Mouse (Mus musculus): ENCODE measurements around the gene Pgm3. TPM values are rescaled to one million over a fixed set of nuclear protein-coding genes. Genes with fewer than 3 reads are reported as not detected.
A peak's percentile ranks its signal among the peaks of the same experiment; 100 is the strongest.
"Not testable (repeated sequence)": the region's sequence is repeated elsewhere in the genome, so short reads cannot be mapped to it uniquely, and the experiment has no call there.

The Pgm3 gene
- polyA plus RNA-seq, 1 experiment from 2014 or later = 84.4 TPM

DNA sequence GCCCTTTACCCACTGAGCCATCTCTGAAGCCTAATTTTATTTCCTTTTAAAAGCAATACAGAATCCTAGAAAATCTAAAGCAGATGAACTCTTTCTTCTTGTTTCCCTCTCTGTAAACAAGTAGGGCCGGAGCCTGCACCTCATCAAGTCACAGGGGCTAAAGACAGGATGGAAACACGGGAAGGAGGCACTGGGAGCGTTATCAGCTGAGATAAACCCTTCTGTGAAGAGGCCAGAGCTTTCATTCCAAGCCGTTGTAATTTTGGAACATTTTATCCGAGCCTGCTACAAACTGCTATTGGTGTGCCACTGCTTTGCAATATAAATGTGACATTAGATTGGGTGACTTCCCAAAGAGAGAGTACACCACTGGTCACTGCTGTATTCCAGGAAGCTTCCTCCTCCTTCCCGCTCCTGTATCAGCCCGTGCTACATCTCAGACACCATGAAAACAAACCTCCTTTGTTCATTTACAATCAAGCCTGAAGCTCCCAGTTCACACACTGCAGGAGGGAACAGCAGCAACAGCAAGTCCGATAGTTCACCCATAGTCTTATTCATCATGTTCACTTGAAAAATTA, 28.2 kb upstream of the Pgm3 start:
- Histone ChIP-seq H3K9ac (ENCODE audit: low read depth, low read length) (no peak overlapping the region), H3K36me3 (ENCODE audit: control insufficient read depth, insufficient read depth) (no peaks in the 10 kb centered on the region; the same call in 1 of the 2 replicates), H3K27me3 (replicated peaks; ENCODE audit: control insufficient read depth, insufficient read depth, low read length) (no peaks in the 10 kb centered on the region), H3K4me2 (replicated peaks; ENCODE audit: low read depth) (no peak overlapping the region), H3K9me3 (ENCODE audit: control insufficient read depth) (no peaks in the 10 kb centered on the region), H3K27ac (ENCODE audit: low read depth, low read length) (no peak overlapping the region), H3K4me1 (replicated peaks; ENCODE audit: control insufficient read depth, insufficient read depth, low read length) (no peaks in the 10 kb centered on the region), H3K4me3 (ENCODE audit: low read depth, low read length) (no peak overlapping the region)
- TF ChIP-seq CTCF (IDR thresholded peaks at IDR 0.05; ENCODE audit: low read depth) = no peak
- ATAC-seq = peak; percentile 68; the same call in 1 of the 2 replicates
- WGBS = 24% methylated on average over 8 of the region's 8 CpGs

GRCm38 (mm10) chr9:86596983-86597382, 25.3 kb upstream of the Pgm3 start:
- H3K9me3 ChIP-seq (ENCODE audit: control insufficient read depth); H3K4me3 ChIP-seq (ENCODE audit: low read depth, low read length); H3K36me3 ChIP-seq (ENCODE audit: control insufficient read depth, insufficient read depth); H3K4me2 ChIP-seq (replicated peaks; ENCODE audit: low read depth); ATAC-seq; H3K27me3 ChIP-seq (replicated peaks; ENCODE audit: control insufficient read depth, insufficient read depth, low read length); H3K4me1 ChIP-seq (replicated peaks; ENCODE audit: control insufficient read depth, insufficient read depth, low read length); H3K27ac ChIP-seq (ENCODE audit: low read depth, low read length); H3K9ac ChIP-seq (ENCODE audit: low read depth, low read length): not testable (repeated sequence)

DNA sequence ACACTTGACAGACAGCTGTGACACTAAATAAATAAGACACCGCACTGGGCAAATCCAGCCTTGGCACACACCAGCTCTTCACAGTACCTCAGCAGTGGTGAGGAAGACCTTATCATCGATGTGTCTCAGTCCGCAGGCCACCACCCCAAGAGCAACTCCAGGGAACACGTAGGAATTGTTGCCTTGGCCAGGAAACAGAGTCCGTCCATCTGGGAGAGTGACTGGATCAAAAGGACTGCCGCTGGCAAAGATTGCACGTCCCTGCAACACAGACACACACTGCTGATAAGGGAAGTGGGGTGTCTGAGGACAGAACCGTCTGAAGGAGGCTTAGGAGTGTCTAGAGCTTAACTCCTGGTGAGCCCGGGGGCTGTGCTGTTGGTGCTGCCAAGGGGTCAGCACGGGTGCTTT, 22.7 kb upstream of the Pgm3 start:
- H3K9me3 ChIP-seq (ENCODE audit: control insufficient read depth); H3K27me3 ChIP-seq (replicated peaks; ENCODE audit: control insufficient read depth, insufficient read depth, low read length); ATAC-seq; H3K36me3 ChIP-seq (ENCODE audit: control insufficient read depth, insufficient read depth); H3K27ac ChIP-seq (ENCODE audit: low read depth, low read length); H3K9ac ChIP-seq (ENCODE audit: low read depth, low read length); H3K4me3 ChIP-seq (ENCODE audit: low read depth, low read length); H3K4me1 ChIP-seq (replicated peaks; ENCODE audit: control insufficient read depth, insufficient read depth, low read length); H3K4me2 ChIP-seq (replicated peaks; ENCODE audit: low read depth): not testable (repeated sequence)
- WGBS = 41% methylated on average over 10 of the region's 10 CpGs

DNA sequence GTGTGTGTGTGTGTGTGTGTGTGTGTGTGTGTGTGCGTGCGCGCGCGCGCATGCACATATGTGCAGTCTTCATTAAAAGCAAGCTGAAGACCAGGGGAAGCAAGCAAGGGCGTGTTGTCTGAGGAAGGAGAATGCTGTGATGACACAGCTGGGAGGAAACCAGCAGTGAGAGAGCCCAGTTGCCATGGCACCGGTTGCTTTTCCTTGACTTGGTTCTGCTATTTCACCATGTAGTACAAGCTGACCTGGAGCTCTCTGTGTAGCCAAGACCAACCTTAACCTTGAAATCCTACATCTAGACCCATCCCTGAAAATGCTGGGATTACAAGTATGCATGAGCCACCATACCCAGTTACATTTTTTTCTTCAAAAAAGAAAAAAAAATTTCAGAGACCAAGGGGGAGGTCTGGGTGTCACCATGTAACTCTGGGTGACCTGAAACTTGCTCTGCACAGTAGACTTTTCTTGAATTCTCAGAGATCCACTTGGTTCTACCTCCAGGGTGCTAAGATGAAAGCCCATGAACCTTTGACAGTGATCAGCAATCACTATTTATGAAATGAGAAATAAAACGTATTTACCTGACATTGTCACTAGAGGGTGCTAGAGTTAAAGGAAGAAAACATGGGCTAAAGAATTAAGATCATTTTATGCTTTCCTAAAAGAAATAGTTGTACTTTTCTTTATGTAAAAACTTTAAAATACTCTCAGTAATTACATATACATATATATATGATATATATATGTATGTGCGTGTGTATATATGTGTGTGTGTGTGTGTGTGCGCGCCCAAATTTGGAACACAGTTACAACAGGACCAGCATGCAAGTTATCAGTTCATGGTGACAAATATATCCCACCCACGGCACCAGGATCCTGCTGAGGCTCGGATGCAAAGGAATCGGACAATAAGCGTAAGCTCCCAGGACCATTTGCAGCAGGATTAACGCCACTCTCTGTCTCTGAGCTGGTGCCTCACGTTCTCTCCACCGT, 21.3 kb upstream of the Pgm3 start:
- 77% methylated on average over 19 of the region's 19 CpGs for WGBS
- no peaks in the 10 kb centered on the region; the same call in 1 of the 2 replicates for H3K36me3 ChIP-seq (ENCODE audit: control insufficient read depth, insufficient read depth)
- TF ChIP-seq CTCF (IDR thresholded peaks at IDR 0.05; ENCODE audit: low read depth) = peak; percentile 80
- H3K27me3 ChIP-seq (replicated peaks; ENCODE audit: control insufficient read depth, insufficient read depth, low read length) = no peaks in the 10 kb centered on the region
- H3K9ac ChIP-seq (ENCODE audit: low read depth, low read length) = no peak overlapping the region
- no peaks in the 10 kb centered on the region for H3K4me1 ChIP-seq (replicated peaks; ENCODE audit: control insufficient read depth, insufficient read depth, low read length)
- H3K4me3 ChIP-seq (ENCODE audit: low read depth, low read length) = no peak overlapping the region
- no peak overlapping the region for H3K4me2 ChIP-seq (replicated peaks; ENCODE audit: low read depth)
- no peaks in the 10 kb centered on the region for H3K9me3 ChIP-seq (ENCODE audit: control insufficient read depth)
- ATAC-seq = no peak
- H3K27ac ChIP-seq (ENCODE audit: low read depth, low read length) = no peak overlapping the region

DNA sequence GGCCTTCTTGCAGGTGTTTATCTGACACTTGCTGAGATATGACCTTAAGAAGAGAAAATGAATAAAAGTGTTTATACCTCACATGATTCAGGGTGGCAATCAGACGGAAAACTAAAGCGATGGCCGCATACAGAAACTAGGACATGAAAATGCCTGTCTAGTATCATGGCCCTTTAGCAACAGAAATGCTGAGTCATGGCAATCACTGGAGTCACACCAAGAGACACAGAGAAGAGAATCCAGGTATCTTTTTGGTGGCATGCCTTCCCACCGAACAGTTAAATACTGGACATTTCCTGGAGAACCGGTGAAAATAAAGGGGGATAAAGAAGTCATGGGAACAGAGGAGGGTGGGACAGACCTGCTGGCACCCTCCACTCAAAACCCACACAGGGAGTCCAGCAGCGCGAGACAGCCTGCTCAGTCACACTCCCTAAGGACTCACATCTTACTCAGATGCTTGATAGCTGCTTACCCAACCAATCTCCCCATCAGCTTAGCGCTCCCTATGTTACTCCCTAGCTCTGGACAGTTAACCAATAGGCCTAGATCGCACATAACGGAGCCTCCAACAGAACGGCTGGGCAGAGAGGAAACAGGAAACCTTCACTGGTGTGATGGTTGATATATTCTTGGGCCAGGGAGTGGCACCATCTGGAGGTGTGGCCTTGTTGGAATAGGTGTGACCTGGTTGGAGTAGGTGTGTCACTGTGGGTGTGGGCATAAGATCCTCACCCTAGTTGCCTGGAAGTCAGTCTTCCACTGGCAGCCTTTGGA, 15.6 kb upstream of the Pgm3 start:
- peak; percentile 16; the same call in 1 of the 2 replicates for ATAC-seq
- Histone ChIP-seq H3K36me3 (ENCODE audit: control insufficient read depth, insufficient read depth) (peaks cover 4% of the 10 kb centered on the region; the same call in 1 of the 2 replicates), H3K4me2 (replicated peaks; ENCODE audit: low read depth) (no peak overlapping the region), H3K9me3 (ENCODE audit: control insufficient read depth) (no peaks in the 10 kb centered on the region), H3K9ac (ENCODE audit: low read depth, low read length) (no peak overlapping the region), H3K27me3 (replicated peaks; ENCODE audit: control insufficient read depth, insufficient read depth, low read length) (no peaks in the 10 kb centered on the region), H3K27ac (ENCODE audit: low read depth, low read length) (no peak overlapping the region), H3K4me3 (ENCODE audit: low read depth, low read length) (no peak overlapping the region), H3K4me1 (replicated peaks; ENCODE audit: control insufficient read depth, insufficient read depth, low read length) (no peaks in the 10 kb centered on the region)
- WGBS = 90% methylated on average over 11 of the region's 11 CpGs
- TF ChIP-seq CTCF (IDR thresholded peaks at IDR 0.05; ENCODE audit: low read depth) = no peak

DNA sequence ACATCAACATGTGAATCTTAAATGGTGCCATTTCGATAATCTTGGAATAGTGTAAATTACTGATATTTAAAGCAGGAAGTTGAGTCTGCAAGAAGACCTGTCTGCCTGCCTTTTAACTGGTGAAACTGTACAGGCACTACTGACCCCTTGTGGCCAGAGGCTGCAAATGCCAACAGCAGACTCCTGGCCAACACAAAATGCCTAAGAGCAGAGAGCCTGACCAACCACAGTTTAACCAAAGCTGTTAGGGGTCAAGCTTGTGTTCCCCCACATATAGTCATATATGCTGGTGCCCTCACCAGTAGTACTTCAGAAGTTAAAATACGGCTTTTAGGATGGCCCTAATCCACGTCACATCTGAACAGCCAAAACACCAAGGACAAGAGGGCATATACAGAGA, 12.1 kb upstream of the Pgm3 start:
- no peak overlapping the region for H3K4me3 ChIP-seq (ENCODE audit: low read depth, low read length)
- H3K4me1 ChIP-seq (replicated peaks; ENCODE audit: control insufficient read depth, insufficient read depth, low read length) = no peaks in the 10 kb centered on the region
- H3K27ac ChIP-seq (ENCODE audit: low read depth, low read length) = no peak overlapping the region
- ATAC-seq = no peak
- no peak overlapping the region for H3K4me2 ChIP-seq (replicated peaks; ENCODE audit: low read depth)
- H3K9me3 ChIP-seq (ENCODE audit: control insufficient read depth) = no peaks in the 10 kb centered on the region
- TF ChIP-seq CTCF (IDR thresholded peaks at IDR 0.05; ENCODE audit: low read depth) = peak; percentile 95
- H3K27me3 ChIP-seq (replicated peaks; ENCODE audit: control insufficient read depth, insufficient read depth, low read length) = no peaks in the 10 kb centered on the region
- no peak overlapping the region for H3K9ac ChIP-seq (ENCODE audit: low read depth, low read length)
- peaks cover 4% of the 10 kb centered on the region; the same call in 1 of the 2 replicates for H3K36me3 ChIP-seq (ENCODE audit: control insufficient read depth, insufficient read depth)
- WGBS = 54% methylated on average over 3 of the region's 3 CpGs

All from intestine, postnatal 0 days (tissue).